Mouse (Mus musculus) spleen, postnatal 4 days (tissue): ENCODE data around the gene Ramp1.
A peak's percentile ranks its signal among the peaks of the same experiment; 100 is the strongest.

Source experiments
- DNase-seq, 2 experiments: peaks; one replicate each; pipeline ENCODE4 v3.0.0; 2022; ENCODE audit warnings: low spot score in 2 of 2

The Ramp1 gene

GRCm38 (mm10) chr1:91199793-91200192, 20.2 kb downstream of the Ramp1 start:
- no peak for DNase-seq

DNA sequence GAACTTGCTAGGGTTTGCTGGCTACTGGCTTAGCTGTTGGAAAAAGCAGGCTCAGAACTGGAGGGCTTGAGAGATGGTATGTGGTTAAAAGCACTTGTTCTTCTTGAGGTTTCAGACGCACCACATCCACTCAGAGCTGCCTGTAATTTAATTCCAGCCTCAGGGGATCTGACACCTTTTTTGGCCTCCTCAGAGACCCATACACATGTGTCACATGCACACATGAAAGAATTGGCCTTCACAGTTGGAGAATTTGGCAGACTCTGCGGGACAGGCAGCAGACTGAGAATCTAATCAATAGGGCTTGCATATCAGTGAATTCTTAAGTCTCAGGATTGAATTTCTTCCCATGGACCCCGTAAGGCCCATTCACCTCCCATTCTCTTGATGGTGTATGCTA, 21.5 kb downstream of the Ramp1 start:
- DNase-seq = no peak

GRCm38 (mm10) chr1:91204221-91204765, 24.7 kb downstream of the Ramp1 start:
- DNase-seq = no peak

- DNase-seq = no peak
Measured at GRCm38 (mm10) chr1:91205651-91206050, 26.0 kb downstream of the Ramp1 start.

DNA sequence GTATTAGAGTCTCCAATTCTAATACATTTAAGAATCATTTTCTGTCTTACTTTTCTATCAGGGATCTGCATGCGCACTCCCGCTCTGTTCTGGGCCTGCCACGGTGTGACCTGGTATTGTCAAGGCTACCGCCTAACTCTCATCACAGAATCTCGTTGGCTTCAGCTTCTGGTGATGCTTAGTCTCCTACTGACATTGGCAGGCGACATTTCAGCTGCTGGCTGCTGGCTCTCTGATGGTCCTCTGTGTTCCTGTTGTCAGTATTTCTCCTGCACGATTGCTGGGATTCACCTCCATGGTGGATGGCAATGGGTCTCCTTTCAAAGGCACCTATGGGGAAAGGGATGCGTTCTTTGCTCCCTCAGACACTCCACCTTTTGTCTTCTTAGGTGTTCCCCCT, 26.7 kb downstream of the Ramp1 start:
- DNase-seq = no peak

GRCm38 (mm10) chr1:91206873-91207272, 27.3 kb downstream of the Ramp1 start:
- DNase-seq = no peak

DNA sequence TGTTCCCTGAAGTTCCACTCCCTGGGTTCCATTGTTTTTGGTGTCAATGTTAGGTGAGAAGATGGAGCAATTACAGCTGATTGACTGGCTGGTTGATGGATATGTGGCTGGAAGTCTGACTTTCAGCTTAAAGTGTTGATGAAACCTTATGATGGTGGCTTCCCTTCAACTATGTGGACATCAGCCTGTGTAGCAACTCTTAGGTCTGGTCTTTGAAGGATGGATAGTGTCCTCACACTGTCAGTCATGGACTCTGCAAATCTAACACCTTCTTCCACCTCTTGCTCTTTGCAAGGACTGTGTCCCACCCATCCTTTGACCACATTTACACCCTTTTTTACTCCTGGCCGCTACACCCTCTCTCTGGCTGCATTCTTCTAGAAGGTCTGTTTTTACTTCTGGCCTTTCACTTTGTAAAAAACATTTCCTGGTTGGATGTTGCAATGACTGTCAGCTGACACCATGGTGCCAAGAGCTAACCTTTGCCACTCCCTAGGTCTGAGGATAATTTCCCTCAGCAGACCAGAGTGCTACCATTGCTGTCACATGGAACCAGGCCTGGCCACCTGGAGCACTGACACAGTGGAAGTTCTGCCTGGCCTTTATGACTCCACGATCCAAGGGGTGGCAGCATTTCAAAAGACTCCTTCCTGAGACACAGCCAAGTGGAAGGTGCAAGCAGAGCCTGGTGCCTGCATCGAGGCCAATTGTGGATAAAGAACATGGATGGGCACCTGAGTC, 27.9 kb downstream of the Ramp1 start:
- DNase-seq = no peak

DNA sequence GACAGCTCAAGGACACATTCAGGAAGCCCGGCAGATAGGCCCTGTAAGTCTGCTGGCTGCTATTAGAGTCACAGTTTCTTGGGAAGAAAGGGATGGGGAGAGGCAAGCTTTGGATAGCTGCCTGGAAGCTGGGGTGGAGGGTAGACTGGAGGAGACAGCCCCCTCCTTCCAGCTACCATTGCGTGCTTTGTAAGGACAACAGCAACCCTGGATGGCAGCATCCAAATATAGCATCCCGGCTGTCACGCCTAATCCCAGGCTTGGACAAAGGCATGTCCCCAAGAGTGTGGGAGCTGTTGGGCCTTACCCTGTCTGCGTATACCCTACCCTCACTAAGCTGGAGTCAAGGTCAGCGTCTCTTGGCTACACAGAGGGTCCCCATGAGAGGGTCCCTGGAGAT, 29.7 kb downstream of the Ramp1 start:
- no peak for DNase-seq

GRCm38 (mm10) chr1:91209785-91210184, 30.2 kb downstream of the Ramp1 start:
- DNase-seq = no peak

DNA sequence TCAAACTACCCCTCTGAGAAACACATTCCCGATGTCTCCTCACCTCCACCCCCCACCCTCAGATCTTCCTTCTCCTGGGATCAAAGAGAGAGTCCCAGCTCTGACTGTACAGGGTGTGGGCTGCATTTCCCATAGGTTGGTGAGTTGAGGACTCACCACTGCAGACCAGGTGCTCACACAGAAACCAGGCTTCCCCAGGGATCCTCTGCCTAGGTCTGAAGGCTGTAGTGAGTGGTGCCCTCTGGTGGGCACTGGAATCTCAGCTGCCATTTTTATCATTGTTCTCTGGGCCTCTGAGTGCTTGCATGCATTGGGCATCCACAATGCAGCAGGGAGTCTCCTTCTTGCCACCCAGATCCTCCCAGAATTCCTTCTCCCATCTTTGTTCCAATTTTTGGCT, 31.5 kb downstream of the Ramp1 start:
- DNase-seq = peak; percentile 59 to 77

GRCm38 (mm10) chr1:91211591-91212008, 32.0 kb downstream of the Ramp1 start:
- no peak for DNase-seq

- peak in 1 of 2 experiments; percentile 55 for DNase-seq
Measured at GRCm38 (mm10) chr1:91215264-91215663, 35.6 kb downstream of the Ramp1 start.

DNA sequence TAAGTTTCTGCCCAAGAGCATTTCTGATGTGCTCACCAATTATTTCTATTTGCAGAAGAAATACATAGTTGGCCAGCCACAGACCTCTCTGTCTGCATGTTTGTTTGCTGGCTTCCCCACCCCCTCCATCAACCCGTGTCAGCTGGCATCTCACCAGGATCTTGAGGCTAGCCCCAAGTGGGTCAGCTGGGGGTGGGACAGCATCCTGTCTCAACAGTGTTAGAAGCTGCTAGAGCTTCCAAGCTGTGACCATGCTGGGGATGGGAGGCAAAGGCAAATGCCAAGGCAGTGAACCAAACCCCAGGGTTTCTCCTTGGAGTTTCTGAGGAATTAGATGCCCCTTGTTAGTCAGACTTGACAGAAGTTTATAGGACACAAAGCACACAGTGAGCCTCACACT, 36.4 kb downstream of the Ramp1 start:
- DNase-seq = no peak

DNA sequence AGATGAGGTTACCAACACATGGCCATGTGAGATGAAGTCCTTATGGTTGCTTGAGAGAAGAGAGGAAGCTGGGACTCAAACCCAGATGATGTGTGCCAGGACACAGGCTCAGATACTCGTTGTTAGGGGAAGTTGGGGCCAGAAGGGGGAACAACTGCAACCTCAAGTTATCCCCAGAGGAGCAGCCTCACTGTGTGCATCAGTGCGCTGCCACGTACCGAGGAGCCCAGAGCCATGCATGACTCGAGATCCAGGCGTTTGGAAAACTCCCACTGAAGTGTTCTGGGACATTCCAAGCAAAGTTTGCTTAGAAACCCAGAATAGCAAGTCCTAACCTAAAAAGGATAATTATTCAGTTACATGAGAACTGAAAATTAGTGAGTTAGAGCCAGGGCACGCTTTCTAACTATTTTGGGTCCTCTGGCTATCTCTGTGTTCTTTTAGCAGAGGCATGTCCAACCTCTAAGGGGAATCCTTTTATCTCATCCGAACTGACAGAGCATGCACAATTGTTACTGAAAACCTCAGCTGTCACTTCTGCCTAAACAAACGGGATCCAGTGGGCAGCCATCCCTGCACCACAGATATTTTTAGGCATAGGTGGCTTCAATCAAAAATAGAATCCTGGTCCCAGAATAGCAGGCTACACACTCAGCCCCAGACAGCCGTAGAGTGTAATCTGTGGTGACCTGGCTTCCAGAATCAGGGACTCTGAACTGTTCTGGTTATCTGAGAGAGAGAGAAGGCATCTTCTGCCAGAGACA, 37.1 kb downstream of the Ramp1 start:
- DNase-seq = peak; percentile 50 to 70

- DNase-seq = peak in 1 of 2 experiments; percentile 55
Measured at GRCm38 (mm10) chr1:91219641-91220321, 40.2 kb downstream of the Ramp1 start.

- DNase-seq = peak in 1 of 2 experiments; percentile 61
Measured at GRCm38 (mm10) chr1:91220322-91220672, 40.7 kb downstream of the Ramp1 start.

GRCm38 (mm10) chr1:91226562-91226961, 46.9 kb downstream of the Ramp1 start:
- no peak for DNase-seq

DNA sequence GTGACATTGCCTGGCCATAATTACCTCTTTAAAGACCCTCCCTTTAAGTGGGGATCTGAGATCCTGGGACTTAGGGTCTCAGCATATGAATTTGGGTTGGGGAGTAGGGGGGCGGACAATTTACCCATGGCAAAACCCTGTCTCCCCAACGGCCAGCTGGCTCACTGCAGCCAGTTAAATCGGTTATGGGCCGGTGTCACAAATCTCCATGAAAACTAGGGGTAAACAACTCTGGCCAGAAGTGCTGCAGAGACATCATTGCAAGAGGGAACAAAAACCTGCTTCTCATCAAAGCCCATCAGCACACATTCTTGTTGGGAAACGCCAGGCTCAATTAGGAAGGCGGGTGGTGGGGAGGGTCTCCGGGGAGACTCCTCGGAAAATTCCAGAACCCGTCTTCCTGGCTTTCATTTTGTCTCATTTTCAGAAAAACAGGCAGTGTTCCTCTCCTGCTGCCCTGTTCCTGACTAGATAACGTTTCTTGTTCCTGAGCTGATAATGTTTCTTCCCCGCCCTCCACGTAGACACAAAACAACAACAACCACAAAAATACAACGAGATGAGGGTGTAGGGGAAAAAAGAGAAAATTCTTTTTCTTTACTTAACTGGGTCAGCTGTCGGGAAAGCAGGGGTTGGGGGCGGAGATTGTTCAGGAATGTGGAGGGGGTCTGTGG, 47.9 kb downstream of the Ramp1 start:
- DNase-seq = peak in 1 of 2 experiments; percentile 61

GRCm38 (mm10) chr1:91231142-91231541, 51.5 kb downstream of the Ramp1 start:
- DNase-seq = no peak

DNA sequence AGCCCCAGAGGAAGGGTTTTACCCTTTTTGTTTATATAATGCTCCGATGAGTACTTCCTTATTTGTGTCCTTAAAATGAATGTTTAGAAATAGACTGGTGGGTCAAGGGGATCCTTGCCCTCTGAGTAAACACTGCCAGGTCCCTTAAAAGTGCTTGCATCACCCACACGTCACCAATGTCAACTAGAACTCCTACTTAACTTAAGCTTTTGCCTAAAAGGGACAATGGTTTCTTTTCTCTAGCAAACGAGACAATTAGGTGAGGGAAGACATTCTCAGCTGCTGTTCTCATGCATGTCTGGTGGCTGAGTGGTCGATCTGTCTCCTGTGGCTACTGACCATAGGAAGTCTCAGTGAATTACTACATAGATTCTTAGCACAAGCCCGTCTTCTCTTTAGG, 52.3 kb downstream of the Ramp1 start:
- no peak for DNase-seq

GRCm38 (mm10) chr1:91235395-91235794, 55.8 kb downstream of the Ramp1 start:
- DNase-seq = no peak

- no peak for DNase-seq
Measured at GRCm38 (mm10) chr1:91237676-91238075, 58.1 kb downstream of the Ramp1 start.
